Mouse (Mus musculus): ENCODE measurements around the gene Plcl1. TPM values are rescaled to one million over a fixed set of nuclear protein-coding genes. Genes with fewer than 3 reads are reported as not detected.

Plcl1 gene
- polyA plus RNA-seq, 1 experiment, result 0.58 TPM

- Histone ChIP-seq H3K27me3 (ENCODE audit: control insufficient read depth, insufficient read depth, low read length) (no peaks in the 10 kb centered on the region), H3K36me3 (ENCODE audit: control insufficient read depth, insufficient read depth, low read length) (no peaks in the 10 kb centered on the region), H3K4me3 (ENCODE audit: low read depth, low read length) (no peak overlapping the region), H3K27ac (ENCODE audit: insufficient read depth, low read depth, low read length) (no peak overlapping the region), H3K4me1 (ENCODE audit: control insufficient read depth, insufficient read depth, insufficient read length, low read length) (no peaks in the 10 kb centered on the region)
- WGBS, result 38% methylated on average over 4 of the region's 4 CpGs
- no peak for TF ChIP-seq POLR2A (IDR thresholded peaks at IDR 0.05; ENCODE audit: low read depth, low read length)
- TF ChIP-seq CTCF (IDR thresholded peaks at IDR 0.05; ENCODE audit: extremely low read depth, insufficient read length, insufficient replicate concordance, low read depth, low read length), result no peak
These were observed 198.9 kb downstream of the Plcl1 start for GRCm38 (mm10) chr1:55604593-55604992.

- H3K27me3 ChIP-seq (ENCODE audit: control insufficient read depth, insufficient read depth, low read length), result no peaks in the 10 kb centered on the region
- WGBS, result 92% methylated on average over 4 of the region's 4 CpGs
- TF ChIP-seq POLR2A (IDR thresholded peaks at IDR 0.05; ENCODE audit: low read depth, low read length) (no peak), CTCF (IDR thresholded peaks at IDR 0.05; ENCODE audit: extremely low read depth, insufficient read length, insufficient replicate concordance, low read depth, low read length) (no peak)
- H3K36me3 ChIP-seq (ENCODE audit: control insufficient read depth, insufficient read depth, low read length), result no peaks in the 10 kb centered on the region
- no peak overlapping the region for H3K27ac ChIP-seq (ENCODE audit: insufficient read depth, low read depth, low read length)
- H3K4me3 ChIP-seq (ENCODE audit: low read depth, low read length), result no peak overlapping the region
- no peaks in the 10 kb centered on the region for H3K4me1 ChIP-seq (ENCODE audit: control insufficient read depth, insufficient read depth, insufficient read length, low read length)
These were observed 199.7 kb downstream of the Plcl1 start for GRCm38 (mm10) chr1:55605450-55605849.

GRCm38 (mm10) chr1:55605956-55606355, 200.2 kb downstream of the Plcl1 start:
- no peak for TF ChIP-seq POLR2A (IDR thresholded peaks at IDR 0.05; ENCODE audit: low read depth, low read length)
- TF ChIP-seq CTCF (IDR thresholded peaks at IDR 0.05; ENCODE audit: extremely low read depth, insufficient read length, insufficient replicate concordance, low read depth, low read length), result no peak
- 88% methylated on average over 2 of the region's 2 CpGs for WGBS
- H3K27me3 ChIP-seq (ENCODE audit: control insufficient read depth, insufficient read depth, low read length), result no peaks in the 10 kb centered on the region
- no peaks in the 10 kb centered on the region for H3K36me3 ChIP-seq (ENCODE audit: control insufficient read depth, insufficient read depth, low read length)
- no peaks in the 10 kb centered on the region for H3K4me1 ChIP-seq (ENCODE audit: control insufficient read depth, insufficient read depth, insufficient read length, low read length)
- H3K4me3 ChIP-seq (ENCODE audit: low read depth, low read length), result no peak overlapping the region
- no peak overlapping the region for H3K27ac ChIP-seq (ENCODE audit: insufficient read depth, low read depth, low read length)

GRCm38 (mm10) chr1:55606405-55606804, 200.7 kb downstream of the Plcl1 start:
- Histone ChIP-seq H3K4me3 (ENCODE audit: low read depth, low read length) (no peak overlapping the region), H3K4me1 (ENCODE audit: control insufficient read depth, insufficient read depth, insufficient read length, low read length) (no peaks in the 10 kb centered on the region), H3K27ac (ENCODE audit: insufficient read depth, low read depth, low read length) (no peak overlapping the region), H3K27me3 (ENCODE audit: control insufficient read depth, insufficient read depth, low read length) (no peaks in the 10 kb centered on the region), H3K36me3 (ENCODE audit: control insufficient read depth, insufficient read depth, low read length) (no peaks in the 10 kb centered on the region)
- 56% methylated on average over 8 of the region's 8 CpGs for WGBS
- TF ChIP-seq POLR2A (IDR thresholded peaks at IDR 0.05; ENCODE audit: low read depth, low read length) (no peak), CTCF (IDR thresholded peaks at IDR 0.05; ENCODE audit: extremely low read depth, insufficient read length, insufficient replicate concordance, low read depth, low read length) (no peak)

GRCm38 (mm10) chr1:55612759-55613328, 207.1 kb downstream of the Plcl1 start:
- no peak overlapping the region for H3K4me3 ChIP-seq (ENCODE audit: low read depth, low read length)
- no peak overlapping the region for H3K27ac ChIP-seq (ENCODE audit: insufficient read depth, low read depth, low read length)
- H3K36me3 ChIP-seq (ENCODE audit: control insufficient read depth, insufficient read depth, low read length), result no peaks in the 10 kb centered on the region
- H3K27me3 ChIP-seq (ENCODE audit: control insufficient read depth, insufficient read depth, low read length), result no peaks in the 10 kb centered on the region
- TF ChIP-seq POLR2A (IDR thresholded peaks at IDR 0.05; ENCODE audit: low read depth, low read length) (no peak), CTCF (IDR thresholded peaks at IDR 0.05; ENCODE audit: extremely low read depth, insufficient read length, insufficient replicate concordance, low read depth, low read length) (no peak)
- H3K4me1 ChIP-seq (ENCODE audit: control insufficient read depth, insufficient read depth, insufficient read length, low read length), result no peaks in the 10 kb centered on the region
- WGBS, result 69% methylated on average over 6 of the region's 6 CpGs

- Histone ChIP-seq H3K27me3 (ENCODE audit: control insufficient read depth, insufficient read depth, low read length) (no peaks in the 10 kb centered on the region), H3K4me1 (ENCODE audit: control insufficient read depth, insufficient read depth, insufficient read length, low read length) (no peaks in the 10 kb centered on the region), H3K4me3 (ENCODE audit: low read depth, low read length) (no peak overlapping the region), H3K36me3 (ENCODE audit: control insufficient read depth, insufficient read depth, low read length) (no peaks in the 10 kb centered on the region), H3K27ac (ENCODE audit: insufficient read depth, low read depth, low read length) (no peak overlapping the region)
- TF ChIP-seq POLR2A (IDR thresholded peaks at IDR 0.05; ENCODE audit: low read depth, low read length), result no peak
- TF ChIP-seq CTCF (IDR thresholded peaks at IDR 0.05; ENCODE audit: extremely low read depth, insufficient read length, insufficient replicate concordance, low read depth, low read length), result no peak
- WGBS, result 95% methylated on average over 2 of the region's 2 CpGs
These were observed 212.1 kb downstream of the Plcl1 start for GRCm38 (mm10) chr1:55617857-55618256.

GRCm38 (mm10) chr1:55618617-55619286, 213.0 kb downstream of the Plcl1 start:
- 79% methylated on average over 7 of the region's 7 CpGs for WGBS
- TF ChIP-seq POLR2A (IDR thresholded peaks at IDR 0.05; ENCODE audit: low read depth, low read length), result no peak
- no peak for TF ChIP-seq CTCF (IDR thresholded peaks at IDR 0.05; ENCODE audit: extremely low read depth, insufficient read length, insufficient replicate concordance, low read depth, low read length)
- Histone ChIP-seq H3K27me3 (ENCODE audit: control insufficient read depth, insufficient read depth, low read length) (no peaks in the 10 kb centered on the region), H3K27ac (ENCODE audit: insufficient read depth, low read depth, low read length) (no peak overlapping the region), H3K36me3 (ENCODE audit: control insufficient read depth, insufficient read depth, low read length) (no peaks in the 10 kb centered on the region), H3K4me1 (ENCODE audit: control insufficient read depth, insufficient read depth, insufficient read length, low read length) (no peaks in the 10 kb centered on the region), H3K4me3 (ENCODE audit: low read depth, low read length) (no peak overlapping the region)

All from small intestine, adult 2 months (tissue).